Mouse (Mus musculus) T-helper 2 cell (primary cell): ENCODE data around the gene Fam131c.

Experiments
- in situ Hi-C: fragments of 300-600 bp; cut with MboI, MseI; formaldehyde crosslinking; loops from one replicate; pipeline ENCODE4 v1.15.1; 2025; ENCODE audit warnings: high pct_unique_total_duplicates

Gene Fam131c

GRCm38 (mm10) chr4:141352986-141353385 lies 15.0 kb upstream of the Fam131c start:
- in situ Hi-C loops = no loop called here

- in situ Hi-C loops = no loop called here
Observed at GRCm38 (mm10) chr4:141353868-141354267, 14.2 kb upstream of the Fam131c start.

GRCm38 (mm10) chr4:141357811-141358210 lies 10.2 kb upstream of the Fam131c start:
- in situ Hi-C loops = no loop called here

GRCm38 (mm10) chr4:141359222-141359621 lies 8.8 kb upstream of the Fam131c start:
- in situ Hi-C loops = no loop called here

GRCm38 (mm10) chr4:141360846-141361245 lies 7.2 kb upstream of the Fam131c start:
- in situ Hi-C loops = loop anchor here (5.0 kb wide), 1 partner anchor 84 kb away; no protein-coding TSS in a partner anchor

GRCm38 (mm10) chr4:141362937-141363548 lies 5.0 kb upstream of the Fam131c start:
- in situ Hi-C loops = loop anchor here (5.0 kb wide), 1 partner anchor 86 kb away; no protein-coding TSS in a partner anchor

GRCm38 (mm10) chr4:141365126-141365525 lies 2.9 kb upstream of the Fam131c start:
- in situ Hi-C loops = no loop called here

GRCm38 (mm10) chr4:141365876-141366275 lies 2.1 kb upstream of the Fam131c start:
- in situ Hi-C loops = no loop called here

- in situ Hi-C loops = no loop called here
Observed at GRCm38 (mm10) chr4:141372426-141372825, 4.4 kb downstream of the Fam131c start.

- in situ Hi-C loops = no loop called here
Observed at GRCm38 (mm10) chr4:141379674-141380073, 11.7 kb downstream of the Fam131c start.

- in situ Hi-C loops = no loop called here
Observed at GRCm38 (mm10) chr4:141382406-141382805, 14.4 kb downstream of the Fam131c start.

GRCm38 (mm10) chr4:141385275-141385674 lies 17.3 kb downstream of the Fam131c start:
- in situ Hi-C loops = no loop called here

- in situ Hi-C loops = no loop called here
Observed at GRCm38 (mm10) chr4:141386150-141386549, 18.1 kb downstream of the Fam131c start.

GRCm38 (mm10) chr4:141387093-141387784 lies 19.2 kb downstream of the Fam131c start:
- in situ Hi-C loops = no loop called here

GRCm38 (mm10) chr4:141387933-141388332 lies 19.9 kb downstream of the Fam131c start:
- in situ Hi-C loops = no loop called here

- in situ Hi-C loops = no loop called here
Observed at GRCm38 (mm10) chr4:141389366-141390150, 21.5 kb downstream of the Fam131c start.

GRCm38 (mm10) chr4:141391293-141391692 lies 23.3 kb downstream of the Fam131c start:
- in situ Hi-C loops = no loop called here

- in situ Hi-C loops = no loop called here
Observed at GRCm38 (mm10) chr4:141394751-141395150, 26.7 kb downstream of the Fam131c start.

- in situ Hi-C loops = no loop called here
Observed at GRCm38 (mm10) chr4:141397861-141398260, 29.8 kb downstream of the Fam131c start.

GRCm38 (mm10) chr4:141398545-141398944 lies 30.5 kb downstream of the Fam131c start, which contains the start of gene Clcnka:
Gene Clcnka, minus strand, starts transcription at chr4:141398724.
- in situ Hi-C loops = no loop called here

GRCm38 (mm10) chr4:141400171-141400570 lies 32.2 kb downstream of the Fam131c start:
- in situ Hi-C loops = loop anchor here (10.0 kb wide), 1 partner anchor 85 kb away; no protein-coding TSS in a partner anchor
